Mouse (Mus musculus) erythroblast, embryonic 14.5 days (primary cell): ENCODE measurements at regions not wholly inside any gene's neighbourhood (a gene's known extent, or its start where the extent isn't known, plus 50 kb on each side); places are given as distances from the start of the nearest gene placed in this dataset.

ENCODE experiments used
- H3K27me3 ChIP-seq: 2 replicates; pipeline ENCODE4 v1.6.1; 2012; ENCODE audit warnings: inconsistent platforms; ENCODE audit not compliant: control insufficient read depth
- H3K36me3 ChIP-seq: 2 replicates; pipeline ENCODE4 v1.6.1; 2012; ENCODE audit warnings: mild to moderate bottlenecking, inconsistent platforms; ENCODE audit not compliant: control insufficient read depth
- H3K4me1 ChIP-seq: 2 replicates; pipeline ENCODE4 v1.6.1; 2012; ENCODE audit warnings: inconsistent platforms; ENCODE audit not compliant: control insufficient read depth
- H3K4me3 ChIP-seq: replicated peaks from 2 replicates; pipeline ENCODE3; 2012; ENCODE audit warnings: moderate library complexity, mild to moderate bottlenecking, inconsistent platforms
- H3K9me3 ChIP-seq: 2 replicates; pipeline ENCODE4 v1.6.1; 2012; ENCODE audit warnings: low read length, inconsistent platforms, mixed read lengths; ENCODE audit not compliant: control insufficient read depth
- GATA1 ChIP-seq: IDR thresholded peaks from 2 replicates; pipeline ENCODE4 v1.6.1; 2012; ENCODE audit warnings: low read length, inconsistent platforms, mixed read lengths
- TAL1 ChIP-seq: IDR thresholded peaks from 3 replicates; pipeline ENCODE4 v1.6.1; 2012; ENCODE audit warnings: low read length, inconsistent platforms, mixed read lengths

GRCm38 (mm10) chr2:75756704-75757638, 52.5 kb upstream of the Nfe2l2 start:
- no peaks in the 10 kb centered on the region for H3K27me3 ChIP-seq
- H3K4me3 ChIP-seq = no peak overlapping the region
- no peaks in the 10 kb centered on the region for H3K36me3 ChIP-seq
- no peaks in the 10 kb centered on the region for H3K4me1 ChIP-seq
- TF ChIP-seq GATA1 (no peak), TAL1 (no peak)
- H3K9me3 ChIP-seq = no peaks in the 10 kb centered on the region

GRCm38 (mm10) chr2:75754606-75755005, 50.2 kb upstream of the Nfe2l2 start:
- Histone ChIP-seq H3K4me3 (no peak overlapping the region), H3K9me3 (no peaks in the 10 kb centered on the region), H3K36me3 (no peaks in the 10 kb centered on the region), H3K27me3 (no peaks in the 10 kb centered on the region), H3K4me1 (no peaks in the 10 kb centered on the region)
- TF ChIP-seq GATA1 = no peak
- TF ChIP-seq TAL1 = no peak
